18 mouse cellular contexts compared by ENCODE assay signal in the genomic region with DNA sequence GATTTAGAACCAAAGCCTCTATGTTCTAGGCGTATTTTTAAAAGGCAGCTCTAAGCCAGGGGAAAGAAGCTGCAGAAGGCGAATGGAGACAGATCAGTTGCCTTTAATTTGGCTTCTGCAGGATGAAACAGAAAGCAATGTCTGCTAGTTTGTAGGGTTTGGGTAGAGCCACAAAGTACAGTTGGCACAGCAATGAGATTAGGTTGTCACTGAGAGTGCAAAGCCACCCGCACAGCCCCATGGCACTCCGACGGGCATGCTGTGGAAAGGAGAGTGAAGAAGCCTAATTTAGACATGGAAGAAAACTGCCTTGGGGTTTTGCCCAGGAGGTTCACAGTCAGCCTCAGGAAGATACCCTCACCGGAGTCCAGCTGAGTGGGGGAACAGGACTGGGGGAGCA.
"Had no signal": no experiment of that assay in that cellular context is flagged by ENCODE, and none has a peak within 500 bp of the region (broad histone marks: within the 10 kb centered on the region; RNA-seq: fewer than 3 reads in every experiment).

No protein-coding gene starts in this region.

- DNase-seq: kidney, adult 2 months; kidney, postnatal 25 days; liver, embryonic 13.5 days; lung, adult 2 months; lung, postnatal 14 days; lung, postnatal 4 days; retina, postnatal 1 day; spleen, adult 18-20 months; thymus, adult 18-20 months; thymus, postnatal 14 days; thymus, postnatal 4 days had no signal

- H3K4me2 ChIP-seq: liver, embryonic 13.5 days; midbrain, embryonic 12.5 days; midbrain, embryonic 15.5 days; neural tube, embryonic 13.5 days; stomach, embryonic 15.5 days had no signal

- H3K4me3 ChIP-seq: liver, embryonic 13.5 days; midbrain, embryonic 12.5 days; midbrain, embryonic 15.5 days; myocyte; neural tube, embryonic 13.5 days; stomach, embryonic 15.5 days had no signal

- ATAC-seq: intestine, postnatal 0 days; midbrain, embryonic 15.5 days had no signal

- H3K9me3 ChIP-seq: midbrain, embryonic 15.5 days; neural tube, embryonic 13.5 days; stomach, embryonic 15.5 days had no signal

- H3K9ac ChIP-seq: liver, embryonic 13.5 days; midbrain, embryonic 12.5 days; midbrain, embryonic 15.5 days; neural tube, embryonic 13.5 days; stomach, embryonic 15.5 days had no signal

- H3K4me1 ChIP-seq: liver, embryonic 13.5 days; midbrain, embryonic 12.5 days; midbrain, embryonic 15.5 days; neural tube, embryonic 13.5 days; stomach, embryonic 15.5 days had no signal

- H3K27me3 ChIP-seq: liver, embryonic 13.5 days; midbrain, embryonic 12.5 days; midbrain, embryonic 15.5 days; neural tube, embryonic 13.5 days had no signal

- H3K36me3 ChIP-seq: liver, embryonic 13.5 days; midbrain, embryonic 12.5 days; midbrain, embryonic 15.5 days; neural tube, embryonic 13.5 days; stomach, embryonic 15.5 days had no signal

- H3K27ac ChIP-seq: kidney, postnatal 0 days; liver, embryonic 13.5 days; midbrain, embryonic 12.5 days; midbrain, embryonic 15.5 days; neural tube, embryonic 13.5 days; stomach, embryonic 15.5 days had no signal
